Mouse (Mus musculus): Measurements from ENCODE around the gene Lingo3. TPM values are rescaled to one million over a fixed set of nuclear protein-coding genes. Genes with fewer than 3 reads are reported as not detected.
A peak's percentile ranks its signal among the peaks of the same experiment; 100 is the strongest.

The Lingo3 gene
- polyA plus RNA-seq, 1 experiment, result not detected

- WGBS, result 2% methylated on average over 59 of the region's 59 CpGs
- peaks cover 2% of the 10 kb centered on the region; the same call in 1 of the 2 replicates for H3K4me1 ChIP-seq (ENCODE audit: control insufficient read depth, insufficient read depth, low read length)
Observed at GRCm38 (mm10) chr10:80797186-80798149, 46.4 kb downstream of the Lingo3 start.

GRCm38 (mm10) chr10:80796307-80796848 is 47.5 kb downstream of the Lingo3 start:
- TF ChIP-seq POLR2A (IDR thresholded peaks at IDR 0.05; ENCODE audit: borderline replicate concordance, control insufficient read depth, low read depth, low read length) (no peak), CTCF (IDR thresholded peaks at IDR 0.05; ENCODE audit: control insufficient read depth, insufficient read depth, low read length) (no peak)
- H3K27ac ChIP-seq (ENCODE audit: control insufficient read depth, insufficient read depth, low read depth, low read length, poor library complexity), result no peak overlapping the region
- 91% methylated on average over 9 of the region's 9 CpGs for WGBS
- peaks cover 2% of the 10 kb centered on the region; the same call in 1 of the 2 replicates for H3K4me1 ChIP-seq (ENCODE audit: control insufficient read depth, insufficient read depth, low read length)
- no peak overlapping the region for H3K4me3 ChIP-seq (replicated peaks; ENCODE audit: control insufficient read depth, low read depth, low read length)

More at GRCm38 (mm10) chr10:80797186-80798149, 46.4 kb downstream of the Lingo3 start:
- Histone ChIP-seq H3K4me3 (replicated peaks; ENCODE audit: control insufficient read depth, low read depth, low read length) (peak overlapping the region; percentile 78), H3K27ac (ENCODE audit: control insufficient read depth, insufficient read depth, low read depth, low read length, poor library complexity) (peak overlapping the region; percentile 98)
- TF ChIP-seq CTCF (IDR thresholded peaks at IDR 0.05; ENCODE audit: control insufficient read depth, insufficient read depth, low read length) (no peak), POLR2A (IDR thresholded peaks at IDR 0.05; ENCODE audit: borderline replicate concordance, control insufficient read depth, low read depth, low read length) (no peak)

- no peak overlapping the region for H3K4me3 ChIP-seq (replicated peaks; ENCODE audit: control insufficient read depth, low read depth, low read length)
- WGBS, result 90% methylated on average over 8 of the region's 8 CpGs
- no peak overlapping the region for H3K27ac ChIP-seq (ENCODE audit: control insufficient read depth, insufficient read depth, low read depth, low read length, poor library complexity)
- TF ChIP-seq POLR2A (IDR thresholded peaks at IDR 0.05; ENCODE audit: borderline replicate concordance, control insufficient read depth, low read depth, low read length) (no peak), CTCF (IDR thresholded peaks at IDR 0.05; ENCODE audit: control insufficient read depth, insufficient read depth, low read length) (no peak)
- H3K4me1 ChIP-seq (ENCODE audit: control insufficient read depth, insufficient read depth, low read length), result peaks cover 2% of the 10 kb centered on the region; the same call in 1 of the 2 replicates
Observed at GRCm38 (mm10) chr10:80794750-80795149, 49.1 kb downstream of the Lingo3 start.

- Histone ChIP-seq H3K4me3 (replicated peaks; ENCODE audit: control insufficient read depth, low read depth, low read length) (no peak overlapping the region), H3K4me1 (ENCODE audit: control insufficient read depth, insufficient read depth, low read length) (no peaks in the 10 kb centered on the region), H3K27ac (ENCODE audit: control insufficient read depth, insufficient read depth, low read depth, low read length, poor library complexity) (no peak overlapping the region)
- TF ChIP-seq POLR2A (IDR thresholded peaks at IDR 0.05; ENCODE audit: borderline replicate concordance, control insufficient read depth, low read depth, low read length) (no peak), CTCF (IDR thresholded peaks at IDR 0.05; ENCODE audit: control insufficient read depth, insufficient read depth, low read length) (no peak)
- 81% methylated on average over 4 of the region's 4 CpGs for WGBS
Observed at GRCm38 (mm10) chr10:80793803-80794202, 50.0 kb downstream of the Lingo3 start.

GRCm38 (mm10) chr10:80793033-80793784 is 50.6 kb downstream of the Lingo3 start:
- 82% methylated on average over 13 of the region's 13 CpGs for WGBS
- H3K4me3 ChIP-seq (replicated peaks; ENCODE audit: control insufficient read depth, low read depth, low read length), result no peak overlapping the region
- TF ChIP-seq POLR2A (IDR thresholded peaks at IDR 0.05; ENCODE audit: borderline replicate concordance, control insufficient read depth, low read depth, low read length) (no peak), CTCF (IDR thresholded peaks at IDR 0.05; ENCODE audit: control insufficient read depth, insufficient read depth, low read length) (no peak)
- H3K27ac ChIP-seq (ENCODE audit: control insufficient read depth, insufficient read depth, low read depth, low read length, poor library complexity), result no peak overlapping the region
- no peaks in the 10 kb centered on the region for H3K4me1 ChIP-seq (ENCODE audit: control insufficient read depth, insufficient read depth, low read length)

GRCm38 (mm10) chr10:80792175-80793032 is 51.4 kb downstream of the Lingo3 start:
- TF ChIP-seq CTCF (IDR thresholded peaks at IDR 0.05; ENCODE audit: control insufficient read depth, insufficient read depth, low read length) (no peak), POLR2A (IDR thresholded peaks at IDR 0.05; ENCODE audit: borderline replicate concordance, control insufficient read depth, low read depth, low read length) (no peak)
- no peaks in the 10 kb centered on the region for H3K4me1 ChIP-seq (ENCODE audit: control insufficient read depth, insufficient read depth, low read length)
- WGBS, result 25% methylated on average over 41 of the region's 41 CpGs
- no peak overlapping the region for H3K4me3 ChIP-seq (replicated peaks; ENCODE audit: control insufficient read depth, low read depth, low read length)
- H3K27ac ChIP-seq (ENCODE audit: control insufficient read depth, insufficient read depth, low read depth, low read length, poor library complexity), result peak overlapping the region; percentile 17; the same call in 1 of the 2 replicates

GRCm38 (mm10) chr10:80791476-80792174 is 52.2 kb downstream of the Lingo3 start:
- TF ChIP-seq POLR2A (IDR thresholded peaks at IDR 0.05; ENCODE audit: borderline replicate concordance, control insufficient read depth, low read depth, low read length), result no peak
- no peak for TF ChIP-seq CTCF (IDR thresholded peaks at IDR 0.05; ENCODE audit: control insufficient read depth, insufficient read depth, low read length)
- Histone ChIP-seq H3K27ac (ENCODE audit: control insufficient read depth, insufficient read depth, low read depth, low read length, poor library complexity) (no peak overlapping the region), H3K4me3 (replicated peaks; ENCODE audit: control insufficient read depth, low read depth, low read length) (no peak overlapping the region), H3K4me1 (ENCODE audit: control insufficient read depth, insufficient read depth, low read length) (no peaks in the 10 kb centered on the region)
- 55% methylated on average over 33 of the region's 33 CpGs for WGBS
